Mouse (Mus musculus) heart, embryonic 10.5 days (tissue): ENCODE data around the gene Wdhd1. TPM values are rescaled to one million over a fixed set of nuclear protein-coding genes. Genes with fewer than 3 reads are reported as not detected.
"Not testable (repeated sequence)": the region's sequence is repeated elsewhere in the genome, so short reads cannot be mapped to it uniquely, and the experiment has no call there.

ENCODE experiments used
- DNase-seq: peaks from one replicate; pipeline ENCODE4 v3.0.0-alpha.2; 2017; ENCODE audit warnings: low spot score
- H3K27ac ChIP-seq: fragments of 300-500 bp; sonication (generic); 2 replicates; pipeline ENCODE4 v1.5.1; 2016; ENCODE audit warnings: mild to moderate bottlenecking
- H3K27me3 ChIP-seq: fragments of 300-500 bp; sonication (generic); 2 replicates; pipeline ENCODE4 v1.6.1; 2016; ENCODE audit warnings: mild to moderate bottlenecking; ENCODE audit not compliant: poor library complexity, insufficient read depth, severe bottlenecking
- H3K36me3 ChIP-seq: fragments of 300-500 bp; sonication (generic); 2 replicates; pipeline ENCODE4 v1.6.1; 2016; ENCODE audit warnings: mild to moderate bottlenecking, moderate library complexity
- H3K4me1 ChIP-seq: fragments of 300-500 bp; sonication (generic); 2 replicates; pipeline ENCODE4 v1.6.1; 2016; ENCODE audit warnings: mild to moderate bottlenecking
- H3K4me3 ChIP-seq: fragments of 300-500 bp; sonication (generic); 2 replicates; pipeline ENCODE4 v1.5.1; 2016; ENCODE audit warnings: mild to moderate bottlenecking, moderate library complexity
- H3K9me3 ChIP-seq: fragments of 300-500 bp; sonication (generic); 2 replicates; pipeline ENCODE4 v1.6.1; 2016; ENCODE audit warnings: mild to moderate bottlenecking, moderate library complexity
- WGBS: fragments of 180-500 bp; shearing (Covaris S2); methylation state at CpG from one replicate; pipeline ENCODE4 v1.1.7; 2016; 5-methylcytosine and 5-hydroxymethylcytosine counted together
- polyA plus RNA-seq: library from polyadenylated mRNA; unstranded; fragments of >200 nt; fragmentation: Nextera tagmentation; extraction: Ambion mirVana; gene quantifications from 2 replicates; pipeline ENCODE4 v1.2.1, GENCODE M21; 2016

The Wdhd1 gene
- polyA plus RNA-seq: 31.8 and 35.9 TPM in 2 replicates

DNA sequence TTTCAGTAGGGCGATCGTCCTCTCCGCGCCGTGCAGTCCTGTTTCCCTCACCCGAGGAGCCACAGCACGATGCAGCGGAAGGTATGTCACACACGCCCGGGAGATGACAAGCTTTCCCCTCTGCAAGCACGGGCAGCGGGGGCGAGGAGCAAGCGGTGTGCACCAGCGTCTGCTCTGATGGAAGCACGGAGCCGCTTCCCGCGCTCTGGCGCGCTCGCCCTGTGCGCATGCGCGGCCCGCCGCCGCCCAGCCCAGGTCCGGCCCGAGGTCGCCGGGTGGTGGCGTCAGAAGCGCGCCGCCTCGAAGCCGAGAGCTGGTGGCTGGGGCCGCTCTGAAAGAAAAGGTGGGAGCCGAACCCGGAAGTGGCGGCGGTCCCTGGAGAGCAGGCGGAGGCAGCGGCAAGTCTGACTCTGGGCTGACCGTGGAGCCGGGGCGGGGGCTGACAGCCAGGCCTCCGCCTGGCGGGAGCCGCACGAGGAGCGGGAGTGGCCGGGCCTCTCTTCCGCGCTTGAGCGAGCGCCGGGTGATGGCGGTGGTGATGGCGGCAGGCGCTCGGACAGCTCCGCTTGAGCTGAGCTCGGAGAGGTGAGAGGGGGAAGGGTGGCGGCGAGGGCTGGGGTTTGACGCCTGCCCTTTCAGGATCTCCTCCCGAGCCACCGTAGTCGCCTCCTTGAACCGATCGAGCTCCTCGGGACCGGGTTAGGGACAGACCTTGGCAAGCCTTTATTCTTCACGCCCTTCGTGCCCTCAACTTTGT is at the start of gene Wdhd1, which contains the start of gene Socs4:
TSS of gene Wdhd1 (minus strand) at position 221 of the 757 bp plus-strand sequence.
TSS of gene Socs4 (plus strand) at position 295 of the 757 bp plus-strand sequence.
- peak; percentile 97 for DNase-seq
- WGBS: under 1% methylated on average over 73 of the region's 77 CpGs
- H3K27me3 ChIP-seq: no peaks in the 10 kb centered on the region
- no peaks in the 10 kb centered on the region for H3K9me3 ChIP-seq
- peak within 1 kb of the TSS; percentile 99 for H3K27ac ChIP-seq
- H3K4me3 ChIP-seq: peak within 1 kb of the TSS; percentile 97
- peaks cover 14% of the 10 kb centered on the region for H3K4me1 ChIP-seq
- H3K36me3 ChIP-seq: peaks cover 27% of the 10 kb centered on the region

DNA sequence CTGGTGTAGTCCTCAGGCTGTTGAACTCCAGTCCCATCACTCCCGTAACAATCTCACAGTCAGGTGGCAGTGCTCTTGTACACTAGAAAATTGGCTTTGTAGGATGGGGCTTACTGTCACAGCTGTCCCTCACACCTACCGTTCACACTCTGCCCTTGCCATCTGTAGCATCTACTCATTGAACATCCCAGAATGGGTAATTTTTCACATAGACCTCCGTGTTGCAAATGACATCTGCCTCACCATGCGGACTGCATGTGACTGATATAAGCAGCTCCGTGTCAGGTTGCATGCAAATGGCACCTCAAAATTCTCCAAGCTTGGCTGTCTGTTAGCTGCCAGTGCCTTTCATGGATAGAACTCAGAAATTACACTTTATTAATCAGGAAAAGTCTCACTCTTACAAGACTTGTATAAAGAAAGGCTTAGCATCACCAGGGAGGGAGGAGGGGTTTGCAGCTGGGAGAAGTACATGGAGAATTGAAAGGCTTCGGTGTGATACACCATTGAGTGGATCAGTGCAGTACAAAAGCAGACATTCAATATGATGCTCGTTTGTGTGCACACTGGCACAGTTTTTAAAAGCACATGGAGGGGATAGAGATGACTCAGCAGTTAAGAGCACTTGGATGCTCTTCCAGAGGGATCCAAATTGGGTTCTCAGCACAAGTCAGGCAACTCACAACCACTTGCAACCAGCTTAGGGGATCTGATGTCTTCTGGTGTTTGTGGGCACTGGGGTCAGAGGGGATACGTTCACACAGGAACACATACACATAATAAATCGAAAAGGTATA is 49.5 kb upstream of the Wdhd1 start:
- no peak for DNase-seq
- peaks cover 30% of the 10 kb centered on the region for H3K36me3 ChIP-seq
- 88% methylated on average over 9 of the region's 9 CpGs for WGBS
- peaks cover 9% of the 10 kb centered on the region; the same call in 1 of the 2 replicates for H3K4me1 ChIP-seq
- H3K27me3 ChIP-seq: no peaks in the 10 kb centered on the region
- H3K9me3 ChIP-seq: no peaks in the 10 kb centered on the region
- no peak overlapping the region for H3K4me3 ChIP-seq
- H3K27ac ChIP-seq: no peak overlapping the region

DNA sequence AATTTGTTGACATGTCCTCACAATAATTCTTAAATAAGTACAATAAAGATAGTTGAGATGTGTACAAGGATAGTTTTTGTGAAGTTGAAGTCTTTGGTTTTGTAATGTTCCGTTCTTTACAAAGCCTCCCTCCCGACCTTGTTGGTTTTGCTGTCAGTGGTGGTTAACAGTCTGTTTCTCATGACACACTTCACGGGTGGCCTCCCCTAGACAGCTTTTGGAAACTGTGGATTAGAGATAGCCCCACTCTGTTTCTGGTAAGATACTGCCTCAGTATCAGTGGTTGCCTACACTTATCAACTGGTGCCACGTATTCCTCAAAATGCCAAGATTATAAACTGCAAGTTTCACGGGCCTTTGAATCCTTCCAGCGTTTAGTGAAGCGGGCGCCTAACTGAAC is 44.9 kb upstream of the Wdhd1 start:
- not testable (repeated sequence) for H3K9me3 ChIP-seq, H3K4me1 ChIP-seq, H3K27me3 ChIP-seq, H3K4me3 ChIP-seq, DNase-seq, H3K27ac ChIP-seq
- peaks cover 66% of the 10 kb centered on the region for H3K36me3 ChIP-seq
- 79% methylated on average over 7 of the region's 8 CpGs for WGBS

DNA sequence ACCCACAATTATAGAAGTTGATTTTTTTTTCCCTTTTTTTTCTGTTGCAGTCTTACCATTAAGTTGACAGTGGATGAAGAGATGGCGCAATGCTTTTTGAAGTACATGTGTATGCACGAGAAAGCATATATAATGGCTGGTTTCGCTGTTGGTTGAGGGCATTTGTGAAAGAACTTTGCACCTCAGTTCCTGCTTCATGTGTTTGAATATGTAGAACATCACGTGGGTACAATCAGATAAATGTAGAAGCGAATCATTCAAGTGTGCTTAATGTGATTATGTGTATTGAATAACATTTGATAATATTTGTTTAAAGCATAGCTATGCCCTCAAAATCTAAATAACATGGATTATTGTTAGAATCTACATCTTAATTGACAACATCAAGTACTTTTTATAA is 42.7 kb upstream of the Wdhd1 start:
- no peak overlapping the region for H3K4me3 ChIP-seq
- no peaks in the 10 kb centered on the region for H3K9me3 ChIP-seq
- no peaks in the 10 kb centered on the region for H3K4me1 ChIP-seq
- H3K27ac ChIP-seq: no peak overlapping the region
- DNase-seq: peak; percentile 16
- no peaks in the 10 kb centered on the region for H3K27me3 ChIP-seq
- WGBS: 96% methylated on average over 5 of the region's 5 CpGs
- peaks cover 68% of the 10 kb centered on the region for H3K36me3 ChIP-seq

DNA sequence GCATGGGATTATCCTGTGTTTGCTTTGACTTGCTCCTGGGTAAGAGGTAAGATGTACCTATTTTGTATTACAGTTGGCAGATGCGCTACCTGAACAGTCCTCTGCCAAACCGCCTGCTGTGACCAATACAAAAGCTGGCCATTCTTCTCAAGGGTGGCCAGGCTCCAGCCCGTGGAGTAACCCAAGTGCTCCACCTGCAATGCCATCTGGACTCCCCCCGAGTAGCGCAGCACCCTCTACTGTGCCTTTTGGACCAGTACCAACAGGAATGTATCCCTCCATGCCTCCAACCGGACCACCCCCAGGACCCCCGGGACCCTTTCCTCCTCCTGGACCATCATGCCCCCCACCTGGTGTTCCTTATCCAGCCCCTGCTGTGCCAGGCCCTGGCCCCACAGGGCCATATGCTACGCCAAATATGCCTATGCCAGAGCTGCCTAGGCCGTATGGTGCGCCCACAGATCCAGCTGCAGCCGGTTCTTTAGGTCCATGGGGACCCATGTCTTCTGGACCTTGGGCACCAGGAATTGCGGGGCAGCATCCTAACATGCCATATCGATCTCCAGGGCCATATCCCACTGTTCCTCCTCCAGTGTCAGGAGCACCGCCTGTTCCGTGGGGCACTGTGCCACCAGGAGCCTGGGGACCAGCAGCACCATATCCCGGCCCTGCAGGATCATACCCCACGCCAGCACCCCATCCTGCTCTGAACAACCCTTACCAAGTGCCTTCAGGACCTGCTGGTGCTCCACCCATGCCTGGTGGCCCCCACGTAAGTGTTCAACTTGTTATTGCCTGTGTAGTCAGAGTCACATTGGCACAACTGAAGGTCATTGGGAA is 33.9 kb upstream of the Wdhd1 start:
- 96% methylated on average over 18 of the region's 18 CpGs for WGBS
- H3K27me3 ChIP-seq: no peaks in the 10 kb centered on the region
- DNase-seq: peak; percentile 54
- no peak overlapping the region for H3K4me3 ChIP-seq
- H3K4me1 ChIP-seq: no peaks in the 10 kb centered on the region
- peaks cover 77% of the 10 kb centered on the region for H3K36me3 ChIP-seq
- no peak overlapping the region for H3K27ac ChIP-seq
- no peaks in the 10 kb centered on the region for H3K9me3 ChIP-seq

DNA sequence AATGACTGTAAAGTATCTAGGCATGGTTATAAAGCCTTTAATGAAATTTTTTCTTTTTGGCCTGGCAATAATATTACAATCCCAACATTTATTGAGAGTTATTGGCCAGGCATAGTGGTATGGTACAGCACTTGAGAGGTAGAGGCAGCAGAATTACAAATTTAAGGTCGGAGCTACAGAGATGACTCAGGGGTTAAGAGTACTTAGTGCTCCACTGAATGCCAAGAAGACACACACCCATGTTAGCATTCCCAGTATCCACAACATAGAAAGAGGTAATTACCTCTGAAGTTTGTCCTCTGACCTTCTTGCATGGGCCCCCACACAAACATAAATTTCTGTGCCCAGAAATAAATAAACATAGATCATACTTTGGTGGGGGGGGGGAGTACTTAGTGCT is 32.4 kb upstream of the Wdhd1 start:
- Histone ChIP-seq H3K27me3 (no peaks in the 10 kb centered on the region), H3K9me3 (no peaks in the 10 kb centered on the region), H3K4me1 (no peaks in the 10 kb centered on the region), H3K36me3 (peaks cover 69% of the 10 kb centered on the region), H3K27ac (no peak overlapping the region), H3K4me3 (no peak overlapping the region)
- 88% methylated on average over 1 of the region's 1 CpGs for WGBS
- DNase-seq: no peak

DNA sequence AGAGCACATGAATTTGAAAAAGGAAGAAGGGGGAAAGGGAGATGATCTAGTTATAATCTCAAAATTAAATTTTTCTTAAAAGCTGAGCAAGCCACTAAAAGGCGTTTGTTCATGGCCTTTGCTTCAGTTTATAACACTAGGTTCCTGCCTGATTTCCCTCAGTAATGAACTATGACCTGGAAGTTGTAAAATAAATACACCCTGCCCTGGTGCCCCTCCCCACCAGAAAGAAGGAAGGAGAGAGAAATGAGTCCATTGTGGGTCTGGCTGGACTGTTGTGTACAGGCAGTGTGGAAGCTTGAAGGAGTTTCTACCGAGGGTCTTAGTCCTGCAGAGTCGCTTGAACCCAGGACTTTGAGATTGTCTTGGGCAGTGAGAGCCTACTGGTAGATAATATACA is 31.0 kb upstream of the Wdhd1 start:
- H3K4me1 ChIP-seq: no peaks in the 10 kb centered on the region
- H3K9me3 ChIP-seq: no peaks in the 10 kb centered on the region
- H3K36me3 ChIP-seq: peaks cover 63% of the 10 kb centered on the region
- WGBS: 84% methylated on average over 3 of the region's 3 CpGs
- peak; percentile 45 for DNase-seq
- H3K27me3 ChIP-seq: no peaks in the 10 kb centered on the region
- no peak overlapping the region for H3K4me3 ChIP-seq
- H3K27ac ChIP-seq: no peak overlapping the region

DNA sequence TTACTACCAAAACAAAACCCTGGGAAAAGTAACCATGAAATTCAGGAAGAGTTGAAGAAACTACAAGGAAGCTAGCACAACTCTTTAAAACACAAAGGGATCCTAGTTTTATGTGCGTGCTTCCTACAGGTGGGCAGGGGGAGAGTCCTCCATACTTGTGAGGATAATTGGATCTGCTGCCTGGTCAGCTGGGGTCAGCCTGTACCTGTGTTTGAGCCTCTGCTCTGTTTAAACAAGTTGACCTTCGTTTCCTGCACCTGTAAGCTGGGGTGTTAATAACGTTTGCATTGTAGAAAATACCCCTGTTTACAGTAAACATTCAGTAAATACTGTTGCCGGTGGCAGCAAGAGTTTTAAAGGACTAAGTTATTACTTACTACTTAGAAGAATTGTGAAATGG is 29.3 kb upstream of the Wdhd1 start:
- Histone ChIP-seq H3K4me1 (no peaks in the 10 kb centered on the region), H3K9me3 (no peaks in the 10 kb centered on the region), H3K27ac (no peak overlapping the region), H3K27me3 (no peaks in the 10 kb centered on the region), H3K4me3 (no peak overlapping the region), H3K36me3 (peaks cover 55% of the 10 kb centered on the region)
- WGBS: 82% methylated on average over 4 of the region's 4 CpGs
- no peak for DNase-seq

DNA sequence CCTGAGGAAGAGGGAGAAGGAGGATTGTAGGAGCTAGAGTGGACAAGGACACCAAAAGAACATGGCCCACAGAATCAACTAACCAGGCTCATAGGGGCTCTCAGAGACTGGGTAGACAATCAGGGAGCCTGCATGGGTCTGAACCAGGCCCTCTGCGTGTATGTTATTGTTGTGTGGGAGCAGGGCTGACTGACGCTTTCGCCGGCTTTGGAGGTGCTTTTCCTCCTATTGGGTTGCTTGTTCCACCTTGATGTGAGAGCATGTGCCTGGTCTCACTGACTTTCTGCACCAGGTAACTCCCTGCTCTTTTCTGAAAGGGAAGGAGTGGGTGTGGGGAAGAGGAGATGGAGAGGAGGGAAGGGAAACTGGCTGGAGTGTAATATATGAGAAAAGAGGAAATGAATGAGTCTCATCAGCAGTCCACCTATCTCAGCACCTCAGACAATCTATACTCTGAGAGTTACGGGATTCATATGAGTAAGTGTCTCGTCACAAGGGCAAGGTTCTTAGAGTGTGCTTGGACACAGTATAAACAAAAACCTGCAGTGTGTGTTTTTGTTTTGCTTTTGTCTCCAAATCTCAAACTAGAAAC is 28.3 kb upstream of the Wdhd1 start:
- no peak overlapping the region for H3K27ac ChIP-seq
- DNase-seq: peak; percentile 56

DNA sequence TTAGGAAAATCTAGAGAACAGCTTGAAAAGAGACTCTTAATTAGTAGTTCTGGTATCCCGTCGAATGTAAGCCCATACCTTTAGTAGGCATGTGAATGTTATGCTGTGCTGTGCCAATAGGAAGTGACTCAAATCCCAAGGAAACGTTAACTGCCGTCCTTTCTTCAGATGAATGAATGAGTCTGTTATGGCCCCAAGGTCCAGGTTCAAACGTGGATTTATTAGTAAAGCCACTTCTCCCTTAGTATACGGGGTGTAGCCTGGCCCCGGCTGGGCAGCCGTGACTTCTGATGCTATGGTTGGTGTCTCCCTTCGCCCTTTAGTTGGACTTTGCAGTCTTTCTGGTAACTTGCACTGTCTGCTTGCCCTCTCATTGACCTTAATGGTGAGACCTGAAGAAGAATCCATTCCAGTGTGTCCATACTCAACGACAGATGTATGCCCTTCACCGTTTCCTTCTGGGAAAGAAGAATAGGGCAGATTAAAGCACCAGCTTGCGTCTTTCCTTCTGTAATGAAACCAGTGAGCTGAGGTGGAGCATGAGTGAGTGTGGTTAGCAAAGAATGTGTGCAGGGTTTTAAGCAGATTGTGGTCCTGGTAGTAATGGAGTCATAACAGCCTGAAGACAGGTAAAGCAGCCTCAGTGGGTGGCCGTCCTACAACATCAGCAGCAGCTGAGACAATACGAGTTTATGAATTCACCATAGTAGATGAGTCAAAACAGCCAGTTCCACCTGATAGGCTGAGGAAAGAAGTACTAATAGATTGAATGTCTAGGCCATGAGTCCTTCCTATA is 26.4 kb upstream of the Wdhd1 start:
- Histone ChIP-seq H3K4me1 (peaks cover 8% of the 10 kb centered on the region), H3K4me3 (no peak overlapping the region), H3K27ac (no peak overlapping the region), H3K36me3 (peaks cover 32% of the 10 kb centered on the region), H3K9me3 (no peaks in the 10 kb centered on the region), H3K27me3 (no peaks in the 10 kb centered on the region)
- peak; percentile 56 for DNase-seq
- WGBS: 81% methylated on average over 14 of the region's 14 CpGs

More for the DNA sequence above, 28.3 kb upstream of the Wdhd1 start:
- 88% methylated on average over 6 of the region's 6 CpGs for WGBS
- Histone ChIP-seq H3K4me1 (peaks cover under 1% of the 10 kb centered on the region), H3K27me3 (no peaks in the 10 kb centered on the region), H3K9me3 (no peaks in the 10 kb centered on the region), H3K4me3 (no peak overlapping the region), H3K36me3 (peaks cover 44% of the 10 kb centered on the region)

DNA sequence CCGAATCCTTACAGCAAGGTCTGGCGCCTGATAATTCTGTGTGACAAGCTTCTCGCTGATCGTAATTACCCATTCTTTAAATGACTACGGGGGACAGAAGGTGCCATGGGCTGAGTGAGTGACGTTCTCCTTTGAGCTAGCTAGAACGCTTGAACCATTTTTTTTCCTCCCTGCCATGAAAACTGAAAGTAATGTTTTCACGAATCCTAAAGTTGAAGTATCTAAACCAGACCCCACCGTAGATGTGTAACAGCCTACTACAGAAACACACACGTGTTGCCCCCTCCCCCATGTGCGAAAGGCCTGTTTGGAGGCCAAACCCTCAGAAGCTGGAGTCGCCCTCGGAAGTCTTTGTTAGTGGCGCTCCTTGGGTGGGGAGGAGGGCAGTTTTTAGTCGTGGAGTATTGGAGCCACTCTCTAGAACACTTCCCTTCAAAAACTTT is 22.2 kb upstream of the Wdhd1 start:
- peaks cover 17% of the 10 kb centered on the region for H3K36me3 ChIP-seq
- H3K4me3 ChIP-seq: peak overlapping the region; percentile 100
- H3K27ac ChIP-seq: peak overlapping the region; percentile 100
- DNase-seq: no peak
- H3K9me3 ChIP-seq: no peaks in the 10 kb centered on the region
- no peaks in the 10 kb centered on the region for H3K27me3 ChIP-seq
- H3K4me1 ChIP-seq: peaks cover 14% of the 10 kb centered on the region
- under 1% methylated on average over 15 of the region's 15 CpGs for WGBS

DNA sequence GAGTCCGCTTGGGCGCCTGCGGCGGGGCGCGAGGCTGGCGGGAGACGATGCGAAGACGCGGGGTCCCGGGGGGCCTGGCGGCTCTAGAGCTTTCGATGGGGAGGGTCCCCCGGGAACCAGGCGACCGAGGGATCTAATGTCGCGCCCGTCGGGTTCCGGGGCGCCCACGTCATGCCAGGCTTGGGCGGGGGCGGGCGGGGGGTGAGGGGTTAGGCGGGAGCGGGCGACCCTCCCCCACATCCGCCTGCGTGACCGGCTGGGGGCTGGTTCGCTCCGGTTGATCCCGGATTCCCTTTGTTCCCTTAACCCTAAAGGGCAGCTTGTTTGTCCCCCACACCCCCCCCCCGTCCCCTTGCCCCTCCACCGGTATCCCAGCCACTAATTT is 21.7 kb upstream of the Wdhd1 start:
- no peaks in the 10 kb centered on the region for H3K9me3 ChIP-seq
- H3K36me3 ChIP-seq: peaks cover 16% of the 10 kb centered on the region
- 1% methylated on average over 38 of the region's 38 CpGs for WGBS
- H3K4me3 ChIP-seq: peak overlapping the region; percentile 100
- DNase-seq: no peak
- peaks cover 14% of the 10 kb centered on the region for H3K4me1 ChIP-seq
- peak overlapping the region; percentile 100 for H3K27ac ChIP-seq
- no peaks in the 10 kb centered on the region for H3K27me3 ChIP-seq
